Mouse (Mus musculus) bone marrow macrophage, adult 2 months (primary cell): Measurements from ENCODE around the gene Sst.

Source experiments
- CTCF ChIP-seq: IDR thresholded peaks from 2 replicates; pipeline ENCODE4 v1.5.1; 2012; ENCODE audit warnings: low read depth, mild to moderate bottlenecking, low read length, moderate library complexity
- POLR2A ChIP-seq: IDR thresholded peaks from 2 replicates; pipeline ENCODE4 v1.6.1; 2012; ENCODE audit warnings: mild to moderate bottlenecking, low read depth, low read length, borderline replicate concordance

DNA sequence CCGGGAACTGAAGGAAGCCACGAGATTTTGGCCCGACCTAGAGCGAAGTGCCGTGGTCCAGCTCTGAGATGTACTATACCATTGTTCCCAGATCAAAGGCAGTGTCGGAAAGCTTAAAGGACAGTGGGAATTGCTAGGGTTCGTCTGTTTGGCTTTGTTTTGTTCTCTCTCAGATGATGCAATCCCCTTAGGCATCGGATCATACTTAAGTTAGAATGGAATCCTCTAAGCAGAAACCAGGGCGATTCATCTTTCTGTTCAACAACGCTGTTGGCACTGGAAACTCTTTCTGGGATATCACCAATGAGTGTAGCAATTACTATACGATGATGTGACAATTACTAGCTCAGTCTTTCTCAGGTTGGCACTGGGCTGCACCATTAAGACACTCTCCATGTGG, 41.5 kb upstream of the Sst start, which contains the start of gene Rtp2:
- TF ChIP-seq CTCF (no peak), POLR2A (no peak)
